Mouse (Mus musculus): ENCODE data around the gene Slc26a3. TPM values are rescaled to one million over a fixed set of nuclear protein-coding genes. Genes with fewer than 3 reads are reported as not detected.

Slc26a3 gene
- total and polyA plus RNA-seq, 2 experiments from 2014 or later, result 0.72 to 1.9 TPM

- WGBS, result 47% methylated on average over 6 of the region's 6 CpGs
- H3K36me3 ChIP-seq (replicated peaks; ENCODE audit: control insufficient read depth, insufficient read depth, low read length), result no peaks in the 10 kb centered on the region
- ATAC-seq (ENCODE audit: insufficient read depth, low read depth) (no peak), DNase-seq (ENCODE audit: low spot score) (no peak)
- TF ChIP-seq EP300 (IDR thresholded peaks at IDR 0.05; ENCODE audit: low read depth) (no peak), CTCF (IDR thresholded peaks at IDR 0.05; ENCODE audit: low read depth) (no peak)
- H3K27me3 ChIP-seq (ENCODE audit: control insufficient read depth, insufficient read depth, low read length), result no peaks in the 10 kb centered on the region
- no peaks in the 10 kb centered on the region for H3K9me3 ChIP-seq (replicated peaks; ENCODE audit: control insufficient read depth, low read length)
- H3K27ac ChIP-seq (ENCODE audit: low read depth), result no peak overlapping the region
- H3K4me2 ChIP-seq (ENCODE audit: low read depth, low read length), result no peak overlapping the region
- no peak overlapping the region for H3K9ac ChIP-seq (replicated peaks; ENCODE audit: low read depth, low read length)
- H3K4me1 ChIP-seq (ENCODE audit: control insufficient read depth, insufficient read depth), result no peaks in the 10 kb centered on the region
- H3K4me3 ChIP-seq (ENCODE audit: low read depth, low read length), result no peak overlapping the region
Observed at GRCm38 (mm10) chr12:31513724-31514503, 123.2 kb downstream of the Slc26a3 start.

GRCm38 (mm10) chr12:31520119-31520518 lies 129.4 kb downstream of the Slc26a3 start:
- Histone ChIP-seq H3K9ac (replicated peaks; ENCODE audit: low read depth, low read length) (no peak overlapping the region), H3K27ac (ENCODE audit: low read depth) (no peak overlapping the region), H3K9me3 (replicated peaks; ENCODE audit: control insufficient read depth, low read length) (peaks cover 6% of the 10 kb centered on the region; the same call in 1 of the 2 replicates), H3K27me3 (ENCODE audit: control insufficient read depth, insufficient read depth, low read length) (no peaks in the 10 kb centered on the region), H3K4me1 (ENCODE audit: control insufficient read depth, insufficient read depth) (peaks cover 5% of the 10 kb centered on the region; the same call in 1 of the 2 replicates), H3K4me3 (ENCODE audit: low read depth, low read length) (no peak overlapping the region), H3K4me2 (ENCODE audit: low read depth, low read length) (peak overlapping the region; percentile 8; the same call in 1 of the 2 replicates), H3K36me3 (replicated peaks; ENCODE audit: control insufficient read depth, insufficient read depth, low read length) (no peaks in the 10 kb centered on the region)
- ATAC-seq (ENCODE audit: insufficient read depth, low read depth) (no peak), DNase-seq (ENCODE audit: low spot score) (peak; percentile 54)
- 20% methylated on average over 6 of the region's 6 CpGs for WGBS
- TF ChIP-seq EP300 (IDR thresholded peaks at IDR 0.05; ENCODE audit: low read depth), result no peak
- TF ChIP-seq CTCF (IDR thresholded peaks at IDR 0.05; ENCODE audit: low read depth), result no peak

GRCm38 (mm10) chr12:31521371-31521770 lies 130.7 kb downstream of the Slc26a3 start:
- Histone ChIP-seq H3K27me3 (ENCODE audit: control insufficient read depth, insufficient read depth, low read length) (no peaks in the 10 kb centered on the region), H3K4me1 (ENCODE audit: control insufficient read depth, insufficient read depth) (peaks cover 5% of the 10 kb centered on the region; the same call in 1 of the 2 replicates), H3K9ac (replicated peaks; ENCODE audit: low read depth, low read length) (no peak overlapping the region), H3K9me3 (replicated peaks; ENCODE audit: control insufficient read depth, low read length) (peaks cover 6% of the 10 kb centered on the region; the same call in 1 of the 2 replicates), H3K27ac (ENCODE audit: low read depth) (no peak overlapping the region), H3K4me2 (ENCODE audit: low read depth, low read length) (no peak overlapping the region), H3K36me3 (replicated peaks; ENCODE audit: control insufficient read depth, insufficient read depth, low read length) (no peaks in the 10 kb centered on the region), H3K4me3 (ENCODE audit: low read depth, low read length) (no peak overlapping the region)
- TF ChIP-seq CTCF (IDR thresholded peaks at IDR 0.05; ENCODE audit: low read depth), result no peak
- DNase-seq (ENCODE audit: low spot score) (no peak), ATAC-seq (ENCODE audit: insufficient read depth, low read depth) (no peak)
- WGBS, result 47% methylated on average over 3 of the region's 3 CpGs

Other genes starting within 250 kb of the Slc26a3 start
- gene Gm6993, start 150.1 kb upstream of the Slc26a3 start, total RNA-seq (2014; rRNA removed; ENCODE audit: low replicate concordance), result not detected in 2 replicates
- gene Gm6993, start 150.1 kb upstream of the Slc26a3 start, polyA plus RNA-seq (2015; fragmentation: Nextera tagmentation; extraction: Ambion mirVana), result not detected in 2 replicates
- gene Lamb1, start 125.6 kb upstream of the Slc26a3 start, total RNA-seq (2014; rRNA removed; ENCODE audit: low replicate concordance), result 189 TPM in 2 replicates
- 53.2 and 60.8 TPM in 2 replicates for gene Lamb1, start 125.6 kb upstream of the Slc26a3 start, polyA plus RNA-seq (2015; fragmentation: Nextera tagmentation; extraction: Ambion mirVana)
- 91.6 and 125 TPM in 2 replicates for gene Dld, start 39.4 kb upstream of the Slc26a3 start, total RNA-seq (2014; rRNA removed; ENCODE audit: low replicate concordance)
- 372 and 377 TPM in 2 replicates for gene Dld, start 39.4 kb upstream of the Slc26a3 start, polyA plus RNA-seq (2015; fragmentation: Nextera tagmentation; extraction: Ambion mirVana)
- 6.4 and 10.4 TPM in 2 replicates for gene Cbll1, start 108.7 kb downstream of the Slc26a3 start, total RNA-seq (2014; rRNA removed; ENCODE audit: low replicate concordance)
- 5.1 and 5.4 TPM in 2 replicates for gene Cbll1, start 108.7 kb downstream of the Slc26a3 start, polyA plus RNA-seq (2015; fragmentation: Nextera tagmentation; extraction: Ambion mirVana)
- gene Slc26a4, start 169.1 kb downstream of the Slc26a3 start, total RNA-seq (2014; rRNA removed; ENCODE audit: low replicate concordance), result not detected in 2 replicates
- 0.12 and 0.16 TPM in 2 replicates for gene Slc26a4, start 169.1 kb downstream of the Slc26a3 start, polyA plus RNA-seq (2015; fragmentation: Nextera tagmentation; extraction: Ambion mirVana)
- 10.4 and 68.3 TPM in 2 replicates for gene Bcap29, start 243.8 kb downstream of the Slc26a3 start, total RNA-seq (2014; rRNA removed; ENCODE audit: low replicate concordance)
- 52.8 and 54.7 TPM in 2 replicates for gene Bcap29, start 243.8 kb downstream of the Slc26a3 start, polyA plus RNA-seq (2015; fragmentation: Nextera tagmentation; extraction: Ambion mirVana)